Mouse (Mus musculus) heart, embryonic 10.5 days (tissue): Measurements from ENCODE around the gene Gcdh. TPM values are rescaled to one million over a fixed set of nuclear protein-coding genes. Genes with fewer than 3 reads are reported as not detected.
A peak's percentile ranks its signal among the peaks of the same experiment; 100 is the strongest.

ENCODE experiments used
- DNase-seq: peaks from one replicate; pipeline ENCODE4 v3.0.0-alpha.2; 2017; ENCODE audit warnings: low spot score
- H3K27ac ChIP-seq: fragments of 300-500 bp; sonication (generic); 2 replicates; pipeline ENCODE4 v1.5.1; 2016; ENCODE audit warnings: mild to moderate bottlenecking
- H3K27me3 ChIP-seq: fragments of 300-500 bp; sonication (generic); 2 replicates; pipeline ENCODE4 v1.6.1; 2016; ENCODE audit warnings: mild to moderate bottlenecking; ENCODE audit not compliant: poor library complexity, insufficient read depth, severe bottlenecking
- H3K36me3 ChIP-seq: fragments of 300-500 bp; sonication (generic); 2 replicates; pipeline ENCODE4 v1.6.1; 2016; ENCODE audit warnings: mild to moderate bottlenecking, moderate library complexity
- H3K4me1 ChIP-seq: fragments of 300-500 bp; sonication (generic); 2 replicates; pipeline ENCODE4 v1.6.1; 2016; ENCODE audit warnings: mild to moderate bottlenecking
- H3K4me3 ChIP-seq: fragments of 300-500 bp; sonication (generic); 2 replicates; pipeline ENCODE4 v1.5.1; 2016; ENCODE audit warnings: mild to moderate bottlenecking, moderate library complexity
- H3K9me3 ChIP-seq: fragments of 300-500 bp; sonication (generic); 2 replicates; pipeline ENCODE4 v1.6.1; 2016; ENCODE audit warnings: mild to moderate bottlenecking, moderate library complexity
- WGBS: fragments of 180-500 bp; shearing (Covaris S2); methylation state at CpG from one replicate; pipeline ENCODE4 v1.1.7; 2016; 5-methylcytosine and 5-hydroxymethylcytosine counted together
- polyA plus RNA-seq: library from polyadenylated mRNA; unstranded; fragments of >200 nt; fragmentation: Nextera tagmentation; extraction: Ambion mirVana; gene quantifications from 2 replicates; pipeline ENCODE4 v1.2.1, GENCODE M21; 2016

Gcdh gene
- polyA plus RNA-seq, 1 experiment from 2014 or later, result 43.8 TPM

- H3K9me3 ChIP-seq, result no peaks in the 10 kb centered on the region
- H3K4me1 ChIP-seq, result peaks cover 29% of the 10 kb centered on the region
- H3K4me3 ChIP-seq, result peak overlapping the region; percentile 98
- no peaks in the 10 kb centered on the region for H3K27me3 ChIP-seq
- WGBS, result under 1% methylated on average over 30 of the region's 30 CpGs
- peaks cover 48% of the 10 kb centered on the region for H3K36me3 ChIP-seq
- DNase-seq, result no peak
- peak overlapping the region; percentile 97 for H3K27ac ChIP-seq
Measured at GRCm38 (mm10) chr8:84846094-84846721, 47.5 kb downstream of the Gcdh start.

- H3K27me3 ChIP-seq, result no peaks in the 10 kb centered on the region
- H3K4me1 ChIP-seq, result peaks cover 29% of the 10 kb centered on the region
- peak overlapping the region; percentile 98 for H3K4me3 ChIP-seq
- WGBS, result 15% methylated on average over 12 of the region's 12 CpGs
- peak; percentile 79 for DNase-seq
- H3K9me3 ChIP-seq, result no peaks in the 10 kb centered on the region
- peak overlapping the region; percentile 97 for H3K27ac ChIP-seq
- peaks cover 49% of the 10 kb centered on the region for H3K36me3 ChIP-seq
Measured at GRCm38 (mm10) chr8:84845355-84846093, 48.2 kb downstream of the Gcdh start.

- DNase-seq, result no peak
- Histone ChIP-seq H3K27me3 (no peaks in the 10 kb centered on the region), H3K27ac (no peak overlapping the region), H3K4me1 (peaks cover 29% of the 10 kb centered on the region), H3K36me3 (peaks cover 49% of the 10 kb centered on the region), H3K9me3 (no peaks in the 10 kb centered on the region), H3K4me3 (peak overlapping the region; percentile 98)
- WGBS, result 81% methylated on average over 9 of the region's 9 CpGs
Measured at GRCm38 (mm10) chr8:84844397-84845070, 49.2 kb downstream of the Gcdh start.

- WGBS, result 77% methylated on average over 1 of the region's 1 CpGs
- H3K9me3 ChIP-seq, result no peaks in the 10 kb centered on the region
- no peaks in the 10 kb centered on the region for H3K27me3 ChIP-seq
- DNase-seq, result no peak
- H3K27ac ChIP-seq, result no peak overlapping the region
- peaks cover 71% of the 10 kb centered on the region for H3K36me3 ChIP-seq
- H3K4me3 ChIP-seq, result no peak overlapping the region
- H3K4me1 ChIP-seq, result peaks cover 39% of the 10 kb centered on the region
Measured at GRCm38 (mm10) chr8:84841514-84841913, 52.2 kb downstream of the Gcdh start.

GRCm38 (mm10) chr8:84840248-84840999 is 53.3 kb downstream of the Gcdh start, which contains the start of gene Rad23a:
Gene Rad23a, minus strand, starts transcription at chr8:84840665.
- H3K27ac ChIP-seq, result peak within 1 kb of the TSS; percentile 97
- peaks cover 39% of the 10 kb centered on the region for H3K4me1 ChIP-seq
- under 1% methylated on average over 55 of the region's 55 CpGs for WGBS
- H3K27me3 ChIP-seq, result no peaks in the 10 kb centered on the region
- DNase-seq, result peak; percentile 97
- no peaks in the 10 kb centered on the region for H3K9me3 ChIP-seq
- H3K4me3 ChIP-seq, result peak within 1 kb of the TSS; percentile 88
- H3K36me3 ChIP-seq, result peaks cover 76% of the 10 kb centered on the region

GRCm38 (mm10) chr8:84839875-84840247 is 53.9 kb downstream of the Gcdh start:
- H3K27ac ChIP-seq, result peak overlapping the region; percentile 97
- H3K9me3 ChIP-seq, result no peaks in the 10 kb centered on the region
- peaks cover 75% of the 10 kb centered on the region for H3K36me3 ChIP-seq
- H3K27me3 ChIP-seq, result no peaks in the 10 kb centered on the region
- DNase-seq, result no peak
- WGBS, result 5% methylated on average over 7 of the region's 7 CpGs
- H3K4me3 ChIP-seq, result peak overlapping the region; percentile 88
- peaks cover 36% of the 10 kb centered on the region for H3K4me1 ChIP-seq

GRCm38 (mm10) chr8:84839411-84839810 is 54.3 kb downstream of the Gcdh start:
- peak overlapping the region; percentile 97; the same call in 1 of the 2 replicates for H3K27ac ChIP-seq
- H3K36me3 ChIP-seq, result peaks cover 75% of the 10 kb centered on the region
- peak overlapping the region; percentile 88 for H3K4me3 ChIP-seq
- WGBS, result 89% methylated on average over 2 of the region's 2 CpGs
- no peaks in the 10 kb centered on the region for H3K27me3 ChIP-seq
- H3K4me1 ChIP-seq, result peaks cover 35% of the 10 kb centered on the region
- H3K9me3 ChIP-seq, result no peaks in the 10 kb centered on the region
- DNase-seq, result no peak

GRCm38 (mm10) chr8:84838513-84838912 is 55.2 kb downstream of the Gcdh start:
- H3K9me3 ChIP-seq, result no peaks in the 10 kb centered on the region
- no peaks in the 10 kb centered on the region for H3K27me3 ChIP-seq
- peaks cover 74% of the 10 kb centered on the region for H3K36me3 ChIP-seq
- H3K27ac ChIP-seq, result no peak overlapping the region
- H3K4me3 ChIP-seq, result no peak overlapping the region
- peak; percentile 84 for DNase-seq
- peaks cover 37% of the 10 kb centered on the region for H3K4me1 ChIP-seq
- 87% methylated on average over 5 of the region's 5 CpGs for WGBS

- peaks cover 69% of the 10 kb centered on the region for H3K36me3 ChIP-seq
- H3K9me3 ChIP-seq, result no peaks in the 10 kb centered on the region
- H3K4me1 ChIP-seq, result peaks cover 40% of the 10 kb centered on the region
- DNase-seq, result no peak
- WGBS, result 83% methylated on average over 15 of the region's 15 CpGs
- peak overlapping the region; percentile 15; the same call in 1 of the 2 replicates for H3K4me3 ChIP-seq
- H3K27ac ChIP-seq, result peak overlapping the region; percentile 64
- H3K27me3 ChIP-seq, result no peaks in the 10 kb centered on the region
Measured at GRCm38 (mm10) chr8:84837912-84838470, 55.7 kb downstream of the Gcdh start.

GRCm38 (mm10) chr8:84837149-84837911 is 56.4 kb downstream of the Gcdh start:
- no peak for DNase-seq
- no peaks in the 10 kb centered on the region for H3K27me3 ChIP-seq
- peaks cover 39% of the 10 kb centered on the region for H3K4me1 ChIP-seq
- H3K4me3 ChIP-seq, result peak overlapping the region; percentile 15; the same call in 1 of the 2 replicates
- H3K27ac ChIP-seq, result peak overlapping the region; percentile 64; the same call in 1 of the 2 replicates
- 52% methylated on average over 8 of the region's 8 CpGs for WGBS
- no peaks in the 10 kb centered on the region for H3K9me3 ChIP-seq
- peaks cover 62% of the 10 kb centered on the region for H3K36me3 ChIP-seq
